Mouse (Mus musculus) E14TG2a.4 (cell line): Measurements from ENCODE around the gene Metrnl.

ENCODE experiments used
- H3K27me3 ChIP-seq: 2 replicates; pipeline ENCODE4 v1.6.1; 2014; ENCODE audit warnings: low read length, control low read depth; ENCODE audit not compliant: insufficient read depth
- H3K36me3 ChIP-seq: 2 replicates; pipeline ENCODE4 v1.6.1; 2014; ENCODE audit warnings: low read length, control low read depth; ENCODE audit not compliant: insufficient read depth
- H3K4me1 ChIP-seq: replicated peaks from 2 replicates; pipeline ENCODE4 v1.6.1; 2014; ENCODE audit warnings: low read depth, low read length, control low read depth
- H3K4me3 ChIP-seq: replicated peaks from 2 replicates; pipeline ENCODE4 v1.5.1; 2014; ENCODE audit warnings: mild to moderate bottlenecking, low read length
- H3K9me3 ChIP-seq: 2 replicates; pipeline ENCODE4 v1.6.1; 2014; ENCODE audit warnings: low read length, control low read depth
- CTCF ChIP-seq: conservative IDR thresholded peaks from 2 replicates; pipeline ENCODE4 v1.5.1; 2014; ENCODE audit warnings: low read length
- NANOG ChIP-seq: IDR thresholded peaks from 2 replicates; pipeline ENCODE4 v1.6.1; 2014; ENCODE audit warnings: borderline replicate concordance, low read length, mixed read lengths
- POU5F1 ChIP-seq: IDR thresholded peaks from 2 replicates; pipeline ENCODE4 v1.6.1; 2014; ENCODE audit warnings: low read length, borderline replicate concordance

The Metrnl gene

GRCm38 (mm10) chr11:121710245-121710644 lies 8.9 kb downstream of the Metrnl start:
- H3K9me3 ChIP-seq = no peaks in the 10 kb centered on the region
- H3K4me3 ChIP-seq = no peak overlapping the region
- peaks cover 33% of the 10 kb centered on the region for H3K27me3 ChIP-seq
- TF ChIP-seq POU5F1 (no peak), CTCF (no peak), NANOG (no peak)
- no peaks in the 10 kb centered on the region for H3K36me3 ChIP-seq
- H3K4me1 ChIP-seq = peaks cover 26% of the 10 kb centered on the region

GRCm38 (mm10) chr11:121712987-121713386 lies 11.6 kb downstream of the Metrnl start:
- TF ChIP-seq CTCF = no peak
- no peak for TF ChIP-seq POU5F1
- TF ChIP-seq NANOG = no peak
- Histone ChIP-seq H3K4me1 (peaks cover 18% of the 10 kb centered on the region), H3K4me3 (no peak overlapping the region), H3K9me3 (no peaks in the 10 kb centered on the region), H3K36me3 (no peaks in the 10 kb centered on the region), H3K27me3 (peaks cover 13% of the 10 kb centered on the region)

GRCm38 (mm10) chr11:121713569-121713968 lies 12.2 kb downstream of the Metrnl start:
- Histone ChIP-seq H3K9me3 (no peaks in the 10 kb centered on the region), H3K27me3 (peaks cover 7% of the 10 kb centered on the region)
- TF ChIP-seq CTCF = no peak
- TF ChIP-seq NANOG = no peak

GRCm38 (mm10) chr11:121714745-121715485 lies 13.6 kb downstream of the Metrnl start:
- Histone ChIP-seq H3K27me3 (no peaks in the 10 kb centered on the region), H3K4me1 (peaks cover 21% of the 10 kb centered on the region)

More at GRCm38 (mm10) chr11:121713569-121713968, 12.2 kb downstream of the Metrnl start:
- peaks cover 21% of the 10 kb centered on the region for H3K4me1 ChIP-seq
- no peak overlapping the region for H3K4me3 ChIP-seq
- no peaks in the 10 kb centered on the region for H3K36me3 ChIP-seq

GRCm38 (mm10) chr11:121717724-121718123 lies 16.4 kb downstream of the Metrnl start:
- H3K36me3 ChIP-seq = no peaks in the 10 kb centered on the region
- no peaks in the 10 kb centered on the region for H3K9me3 ChIP-seq
- TF ChIP-seq POU5F1 (no peak), NANOG (no peak), CTCF (no peak)
- H3K27me3 ChIP-seq = no peaks in the 10 kb centered on the region
- H3K4me3 ChIP-seq = no peak overlapping the region
- H3K4me1 ChIP-seq = peaks cover 17% of the 10 kb centered on the region

More at GRCm38 (mm10) chr11:121714745-121715485, 13.6 kb downstream of the Metrnl start:
- no peak overlapping the region for H3K4me3 ChIP-seq
- TF ChIP-seq NANOG (no peak), POU5F1 (no peak), CTCF (no peak)
- H3K9me3 ChIP-seq = no peaks in the 10 kb centered on the region
- no peaks in the 10 kb centered on the region for H3K36me3 ChIP-seq

- H3K27me3 ChIP-seq = peaks cover 3% of the 10 kb centered on the region; the same call in 1 of the 2 replicates
- no peaks in the 10 kb centered on the region for H3K36me3 ChIP-seq
- peaks cover 11% of the 10 kb centered on the region; the same call in 1 of the 2 replicates for H3K4me1 ChIP-seq
- TF ChIP-seq NANOG = no peak
- TF ChIP-seq POU5F1 = no peak
- TF ChIP-seq CTCF = no peak
- H3K4me3 ChIP-seq = no peak overlapping the region
- 0 out of 2 replicates have a peak, but pooled peaks cover 4% of the 10 kb centered on the region for H3K9me3 ChIP-seq
These were observed 19.4 kb downstream of the Metrnl start for GRCm38 (mm10) chr11:121720752-121721151.

- TF ChIP-seq POU5F1 (no peak), CTCF (no peak), NANOG (no peak)
- H3K4me3 ChIP-seq = no peak overlapping the region
- no peaks in the 10 kb centered on the region for H3K36me3 ChIP-seq
- H3K4me1 ChIP-seq = peaks cover 9% of the 10 kb centered on the region; the same call in 1 of the 2 replicates
- H3K9me3 ChIP-seq = 0 out of 2 replicates have a peak, but pooled peaks cover 4% of the 10 kb centered on the region
- H3K27me3 ChIP-seq = peaks cover 9% of the 10 kb centered on the region; the same call in 1 of the 2 replicates
These were observed 21.1 kb downstream of the Metrnl start for GRCm38 (mm10) chr11:121722434-121722833.

GRCm38 (mm10) chr11:121726625-121727024 lies 25.3 kb downstream of the Metrnl start:
- no peaks in the 10 kb centered on the region for H3K36me3 ChIP-seq
- no peaks in the 10 kb centered on the region for H3K4me1 ChIP-seq
- 0 out of 2 replicates have a peak, but pooled peaks cover 4% of the 10 kb centered on the region for H3K9me3 ChIP-seq
- TF ChIP-seq CTCF = no peak
- no peak for TF ChIP-seq POU5F1
- no peak for TF ChIP-seq NANOG
- H3K4me3 ChIP-seq = no peak overlapping the region
- peaks cover 9% of the 10 kb centered on the region; the same call in 1 of the 2 replicates for H3K27me3 ChIP-seq
